Mouse (Mus musculus): ENCODE measurements around the gene Plrg1. TPM values are rescaled to one million over a fixed set of nuclear protein-coding genes. Genes with fewer than 3 reads are reported as not detected.

Gene Plrg1
- total and polyA plus RNA-seq, 3 experiments = 24.4 to 27.5 (median 25.6) TPM

DNA sequence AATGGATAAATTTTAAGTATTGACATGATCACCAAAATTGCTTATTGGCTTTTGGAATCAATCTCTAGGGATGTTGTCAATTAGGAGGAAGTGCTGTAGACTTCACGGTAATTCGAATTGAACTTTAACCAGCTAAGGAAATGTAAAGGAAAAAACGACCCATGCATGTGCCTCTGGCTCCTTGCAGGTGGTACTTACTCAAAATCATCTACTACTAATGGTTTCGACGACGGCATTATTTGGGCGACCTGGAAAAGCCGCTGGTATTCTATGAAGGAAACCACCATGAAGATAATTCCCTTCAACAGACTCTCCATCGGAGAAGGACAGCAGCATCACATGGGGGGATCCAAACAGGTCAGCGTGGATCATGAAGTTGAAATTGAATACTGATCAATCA is 41.4 kb upstream of the Plrg1 start:
- intact Hi-C loops (cut with DNase I) = no loop called here
- Histone ChIP-seq H3K27me3 (ENCODE audit: control insufficient read depth, insufficient read depth, low read length) (no peaks in the 10 kb centered on the region), H3K9ac (ENCODE audit: low read depth, low read length) (no peak overlapping the region), H3K4me3 (no peak overlapping the region), H3K27ac (no peak overlapping the region), H3K79me2 (replicated peaks; ENCODE audit: control insufficient read depth, insufficient read depth, low read length) (no peaks in the 10 kb centered on the region), H3K36me3 (ENCODE audit: control insufficient read depth, insufficient read depth, low read length) (no peaks in the 10 kb centered on the region), H3K4me1 (ENCODE audit: control insufficient read depth, insufficient read depth, low read length) (no peaks in the 10 kb centered on the region)
- 86% methylated on average over 10 of the region's 10 CpGs for WGBS
- TF ChIP-seq POLR2A (IDR thresholded peaks at IDR 0.05; ENCODE audit: insufficient read depth, low read depth, low read length) (no peak), CTCF (IDR thresholded peaks at IDR 0.05) (no peak), EP300 (IDR thresholded peaks at IDR 0.05; ENCODE audit: insufficient read depth, low read depth, low read length) (no peak)
- DNase-seq = no peak

GRCm38 (mm10) chr3:83016236-83016635 is 39.1 kb upstream of the Plrg1 start:
- no peaks in the 10 kb centered on the region for H3K36me3 ChIP-seq (ENCODE audit: control insufficient read depth, insufficient read depth, low read length)
- DNase-seq = no peak
- 60% methylated on average over 1 of the region's 1 CpGs for WGBS
- no peak overlapping the region for H3K4me3 ChIP-seq
- H3K79me2 ChIP-seq (replicated peaks; ENCODE audit: control insufficient read depth, insufficient read depth, low read length) = no peaks in the 10 kb centered on the region
- TF ChIP-seq EP300 (IDR thresholded peaks at IDR 0.05; ENCODE audit: insufficient read depth, low read depth, low read length) = no peak
- TF ChIP-seq POLR2A (IDR thresholded peaks at IDR 0.05; ENCODE audit: insufficient read depth, low read depth, low read length) = no peak
- TF ChIP-seq CTCF (IDR thresholded peaks at IDR 0.05) = no peak
- no peaks in the 10 kb centered on the region for H3K4me1 ChIP-seq (ENCODE audit: control insufficient read depth, insufficient read depth, low read length)
- no peak overlapping the region for H3K9ac ChIP-seq (ENCODE audit: low read depth, low read length)
- no peaks in the 10 kb centered on the region for H3K27me3 ChIP-seq (ENCODE audit: control insufficient read depth, insufficient read depth, low read length)
- no peak overlapping the region for H3K27ac ChIP-seq
- intact Hi-C loops (cut with DNase I) = no loop called here

- TF ChIP-seq CTCF (IDR thresholded peaks at IDR 0.05) (no peak), POLR2A (IDR thresholded peaks at IDR 0.05; ENCODE audit: insufficient read depth, low read depth, low read length) (no peak), EP300 (IDR thresholded peaks at IDR 0.05; ENCODE audit: insufficient read depth, low read depth, low read length) (no peak)
Measured at GRCm38 (mm10) chr3:83020387-83020786, 34.9 kb upstream of the Plrg1 start.

GRCm38 (mm10) chr3:83021176-83021575 is 34.1 kb upstream of the Plrg1 start:
- WGBS = 82% methylated on average over 5 of the region's 5 CpGs
- Histone ChIP-seq H3K9ac (ENCODE audit: low read depth, low read length) (no peak overlapping the region), H3K27me3 (ENCODE audit: control insufficient read depth, insufficient read depth, low read length) (no peaks in the 10 kb centered on the region), H3K27ac (no peak overlapping the region), H3K36me3 (ENCODE audit: control insufficient read depth, insufficient read depth, low read length) (no peaks in the 10 kb centered on the region), H3K4me1 (ENCODE audit: control insufficient read depth, insufficient read depth, low read length) (no peaks in the 10 kb centered on the region), H3K79me2 (replicated peaks; ENCODE audit: control insufficient read depth, insufficient read depth, low read length) (no peaks in the 10 kb centered on the region), H3K4me3 (no peak overlapping the region)
- no peak for DNase-seq
- no peak for TF ChIP-seq POLR2A (IDR thresholded peaks at IDR 0.05; ENCODE audit: insufficient read depth, low read depth, low read length)
- no peak for TF ChIP-seq CTCF (IDR thresholded peaks at IDR 0.05)
- no peak for TF ChIP-seq EP300 (IDR thresholded peaks at IDR 0.05; ENCODE audit: insufficient read depth, low read depth, low read length)
- intact Hi-C loops (cut with DNase I) = no loop called here

More at GRCm38 (mm10) chr3:83020387-83020786, 34.9 kb upstream of the Plrg1 start:
- Histone ChIP-seq H3K4me1 (ENCODE audit: control insufficient read depth, insufficient read depth, low read length) (no peaks in the 10 kb centered on the region), H3K4me3 (no peak overlapping the region), H3K9ac (ENCODE audit: low read depth, low read length) (no peak overlapping the region), H3K36me3 (ENCODE audit: control insufficient read depth, insufficient read depth, low read length) (no peaks in the 10 kb centered on the region), H3K27ac (no peak overlapping the region), H3K27me3 (ENCODE audit: control insufficient read depth, insufficient read depth, low read length) (no peaks in the 10 kb centered on the region), H3K79me2 (replicated peaks; ENCODE audit: control insufficient read depth, insufficient read depth, low read length) (no peaks in the 10 kb centered on the region)
- WGBS = 79% methylated on average over 2 of the region's 2 CpGs
- DNase-seq = no peak
- intact Hi-C loops (cut with DNase I) = no loop called here

- no peak for DNase-seq
- Histone ChIP-seq H3K4me1 (ENCODE audit: control insufficient read depth, insufficient read depth, low read length) (no peaks in the 10 kb centered on the region), H3K27me3 (ENCODE audit: control insufficient read depth, insufficient read depth, low read length) (no peaks in the 10 kb centered on the region), H3K79me2 (replicated peaks; ENCODE audit: control insufficient read depth, insufficient read depth, low read length) (no peaks in the 10 kb centered on the region), H3K9ac (ENCODE audit: low read depth, low read length) (no peak overlapping the region), H3K27ac (no peak overlapping the region), H3K36me3 (ENCODE audit: control insufficient read depth, insufficient read depth, low read length) (no peaks in the 10 kb centered on the region), H3K4me3 (no peak overlapping the region)
- WGBS = 73% methylated on average over 6 of the region's 6 CpGs
- intact Hi-C loops (cut with DNase I) = no loop called here
- TF ChIP-seq EP300 (IDR thresholded peaks at IDR 0.05; ENCODE audit: insufficient read depth, low read depth, low read length) = no peak
- no peak for TF ChIP-seq CTCF (IDR thresholded peaks at IDR 0.05)
- no peak for TF ChIP-seq POLR2A (IDR thresholded peaks at IDR 0.05; ENCODE audit: insufficient read depth, low read depth, low read length)
Measured at GRCm38 (mm10) chr3:83025036-83025435, 30.3 kb upstream of the Plrg1 start.

GRCm38 (mm10) chr3:83025475-83026301 is 29.6 kb upstream of the Plrg1 start, which contains the start of gene Fga:
Gene Fga (plus strand): TSS chr3:83026076.
- Histone ChIP-seq H3K4me1 (ENCODE audit: control insufficient read depth, insufficient read depth, low read length) (no peaks in the 10 kb centered on the region), H3K27ac (no peak within 1 kb of the TSS), H3K9ac (ENCODE audit: low read depth, low read length) (no peak within 1 kb of the TSS), H3K36me3 (ENCODE audit: control insufficient read depth, insufficient read depth, low read length) (no peaks in the 10 kb centered on the region), H3K27me3 (ENCODE audit: control insufficient read depth, insufficient read depth, low read length) (no peaks in the 10 kb centered on the region), H3K79me2 (replicated peaks; ENCODE audit: control insufficient read depth, insufficient read depth, low read length) (no peaks in the 10 kb centered on the region), H3K4me3 (no peak within 1 kb of the TSS)
- intact Hi-C loops (cut with DNase I) = no loop called here
- DNase-seq = no peak
- TF ChIP-seq CTCF (IDR thresholded peaks at IDR 0.05) (no peak), EP300 (IDR thresholded peaks at IDR 0.05; ENCODE audit: insufficient read depth, low read depth, low read length) (no peak), POLR2A (IDR thresholded peaks at IDR 0.05; ENCODE audit: insufficient read depth, low read depth, low read length) (no peak)
- 72% methylated on average over 9 of the region's 9 CpGs for WGBS

All from heart, adult 2 months (tissue).